Mouse (Mus musculus): Measurements from ENCODE around the gene Gm5105.

Gene Gm5105

DNA sequence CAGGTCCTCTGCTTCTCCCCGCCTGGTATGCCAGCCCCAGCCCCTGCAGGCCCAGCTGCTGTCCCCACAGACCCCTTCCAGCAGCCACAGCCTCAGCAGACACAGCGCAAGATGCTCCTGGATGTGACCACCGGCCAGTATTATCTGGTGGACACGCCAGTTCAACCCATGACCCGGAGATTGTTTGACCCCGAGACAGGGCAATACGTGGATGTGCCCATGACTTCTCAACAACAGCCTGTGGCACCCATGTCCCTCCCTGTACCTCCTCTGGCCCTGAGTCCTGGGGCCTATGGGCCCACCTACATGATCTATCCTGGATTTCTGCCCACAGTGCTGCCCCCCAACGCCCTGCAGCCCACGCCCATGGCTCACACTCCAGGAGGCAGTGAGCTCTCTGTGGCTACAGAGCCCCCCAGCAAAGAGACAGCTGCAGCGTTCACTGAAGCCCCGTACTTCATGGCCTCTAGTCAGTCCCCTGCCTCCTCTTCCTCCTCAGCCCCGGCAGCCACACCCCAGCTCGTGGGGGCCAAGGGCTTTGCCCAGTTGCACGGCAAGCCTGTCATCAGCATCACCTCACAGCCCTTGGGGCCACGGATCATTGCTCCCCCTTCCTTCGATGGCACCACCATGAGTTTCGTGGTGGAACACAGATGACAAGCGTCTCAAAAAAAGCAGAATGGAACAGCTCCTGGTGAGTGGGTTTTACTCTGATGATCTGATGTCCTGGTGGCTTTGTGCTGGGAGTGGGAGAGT is 2.7 kb upstream of the Gm5105 start:
- DNase-seq (ENCODE audit: low spot score in 2 of 2): no peak

DNA sequence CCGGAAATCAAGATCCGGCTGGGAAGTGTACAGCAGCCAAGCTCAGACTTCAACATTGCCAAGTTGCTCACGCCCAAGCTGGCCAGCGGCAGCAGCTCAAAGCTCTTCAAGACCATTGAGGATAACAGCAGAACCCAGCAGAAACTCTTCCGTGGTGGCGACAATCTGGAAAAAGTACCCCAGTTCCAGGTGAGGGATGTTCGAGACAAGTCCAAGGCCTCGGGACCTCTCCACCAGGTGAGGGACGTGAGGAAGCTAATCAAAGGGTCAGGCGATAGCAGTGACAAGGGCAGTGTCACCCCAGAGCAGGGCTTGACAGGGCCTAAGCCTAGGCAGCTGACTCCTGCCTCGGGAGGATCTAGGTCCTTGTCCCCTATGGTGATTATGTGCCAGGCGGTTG is 915 bp upstream of the Gm5105 start:
- no peak for DNase-seq (ENCODE audit: low spot score in 2 of 2)

GRCm38 (mm10) chr3:138066348-138066856 is 786 bp downstream of the Gm5105 start:
- no peak for DNase-seq (ENCODE audit: low spot score in 2 of 2)

- no peak for DNase-seq (ENCODE audit: low spot score in 2 of 2)
Measured at GRCm38 (mm10) chr3:138065930-138066329, 1.3 kb downstream of the Gm5105 start.

DNA sequence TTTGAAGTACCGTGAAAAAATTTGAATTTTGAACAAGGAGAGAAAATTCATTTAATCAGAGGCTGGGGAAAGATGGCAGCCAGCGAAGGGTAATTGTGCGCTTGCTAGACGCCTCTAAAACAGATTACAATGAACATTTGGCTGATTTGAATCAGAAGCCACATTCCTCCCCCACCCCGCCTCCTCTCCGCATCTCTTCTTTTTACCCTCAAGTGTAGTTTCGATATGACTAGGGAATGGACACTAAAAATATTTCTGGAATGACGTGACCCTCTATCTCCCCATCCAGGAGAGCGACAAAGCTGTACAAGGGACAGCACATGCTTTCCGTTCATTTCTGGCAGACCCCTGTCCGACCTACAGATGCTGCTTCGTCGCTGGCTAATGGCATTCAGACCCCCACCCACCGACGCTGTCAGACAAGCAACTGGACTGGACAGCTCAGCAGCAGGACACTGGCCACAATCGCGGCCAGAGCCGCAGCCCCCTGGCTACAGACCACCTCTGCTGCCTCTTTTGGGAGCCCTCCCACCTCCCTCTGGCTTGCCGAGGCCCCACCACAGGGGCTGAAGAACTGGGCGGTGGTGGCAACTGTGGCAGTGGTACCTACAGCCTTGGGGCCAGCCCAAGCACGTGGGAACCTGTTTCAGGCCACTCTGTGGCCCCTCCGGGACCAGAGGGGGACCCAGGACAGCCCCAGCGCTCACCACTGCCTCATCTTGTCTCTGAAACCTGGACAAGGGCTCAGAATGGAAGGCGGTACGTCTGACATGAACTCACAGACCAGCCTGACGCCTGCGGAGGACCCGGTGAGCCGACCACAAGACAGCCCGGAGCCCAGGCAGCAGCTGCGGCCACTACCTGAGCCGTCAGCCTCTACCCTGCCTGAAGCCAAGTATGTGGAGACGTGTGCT is 2.2 kb downstream of the Gm5105 start, which contains the start of gene 1110002E22Rik:
Gene 1110002E22Rik, plus strand, starts transcription at position 321 of the 914 bp plus-strand sequence.
- DNase-seq (ENCODE audit: low spot score in 2 of 2): no peak

- no peak for DNase-seq (ENCODE audit: low spot score in 2 of 2)
Measured at GRCm38 (mm10) chr3:138063731-138064329, 3.4 kb downstream of the Gm5105 start.

GRCm38 (mm10) chr3:138062673-138063072 is 4.5 kb downstream of the Gm5105 start:
- DNase-seq (ENCODE audit: low spot score in 2 of 2): no peak

DNA sequence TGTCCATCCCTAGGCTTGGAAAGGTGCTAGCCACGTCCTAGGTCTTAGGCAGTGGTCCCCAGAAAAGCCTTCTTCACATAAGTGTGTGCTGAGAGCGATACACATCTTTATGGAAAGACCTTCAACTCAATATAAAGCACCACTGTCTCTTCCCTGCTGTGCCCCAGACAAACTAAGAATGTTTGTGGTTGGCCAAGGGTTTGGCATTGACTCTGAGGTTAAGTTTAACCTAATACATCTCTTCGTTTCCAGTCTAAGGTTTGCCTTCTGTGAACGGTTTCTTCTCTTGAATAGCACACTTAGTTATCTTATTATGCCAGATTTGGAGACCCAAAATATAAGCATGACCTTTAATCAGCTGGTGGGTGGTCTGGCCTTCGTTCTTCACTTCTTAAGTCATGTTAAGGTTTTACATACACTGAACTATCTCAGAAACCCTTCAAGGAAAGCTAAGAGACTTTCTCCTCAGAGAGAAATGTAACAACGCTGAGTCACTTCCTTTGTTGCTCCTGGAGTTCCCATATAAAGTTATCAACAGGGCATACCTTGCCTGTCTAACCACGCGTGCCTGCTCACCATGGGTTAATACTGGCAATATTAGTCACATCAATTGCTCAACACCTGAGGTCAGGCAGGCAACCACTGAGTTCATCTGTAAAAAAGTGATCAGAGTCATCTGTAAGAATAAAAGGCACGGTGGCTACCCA is 5.8 kb downstream of the Gm5105 start:
- peak in 1 of 2 experiments; percentile 30 for DNase-seq (ENCODE audit: low spot score in 2 of 2)

GRCm38 (mm10) chr3:138060429-138060828 is 6.8 kb downstream of the Gm5105 start:
- no peak for DNase-seq (ENCODE audit: low spot score in 2 of 2)

GRCm38 (mm10) chr3:138058226-138058625 is 9.0 kb downstream of the Gm5105 start:
- no peak for DNase-seq (ENCODE audit: low spot score in 2 of 2)

DNA sequence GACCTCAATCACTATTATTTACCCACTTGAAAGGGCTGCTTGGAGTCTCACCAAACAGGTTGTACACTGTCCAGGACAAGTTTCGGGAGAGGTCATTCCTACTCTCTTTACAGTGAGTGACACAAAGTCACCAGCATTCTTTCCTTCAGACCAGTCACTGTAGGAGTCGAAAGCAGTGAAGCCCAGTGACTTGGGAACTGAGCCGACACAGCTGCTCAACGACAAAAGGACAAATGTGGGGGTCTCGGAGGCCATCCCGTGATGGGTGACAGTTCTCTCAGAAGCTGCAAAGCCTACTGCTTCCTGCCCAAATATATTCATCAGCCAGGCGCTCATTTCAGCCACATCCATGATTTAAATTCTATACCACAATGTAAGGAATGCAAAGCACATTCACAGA is 10.2 kb downstream of the Gm5105 start:
- DNase-seq (ENCODE audit: low spot score in 2 of 2): no peak

GRCm38 (mm10) chr3:138053969-138054368 is 13.2 kb downstream of the Gm5105 start:
- DNase-seq (ENCODE audit: low spot score in 2 of 2): no peak

DNA sequence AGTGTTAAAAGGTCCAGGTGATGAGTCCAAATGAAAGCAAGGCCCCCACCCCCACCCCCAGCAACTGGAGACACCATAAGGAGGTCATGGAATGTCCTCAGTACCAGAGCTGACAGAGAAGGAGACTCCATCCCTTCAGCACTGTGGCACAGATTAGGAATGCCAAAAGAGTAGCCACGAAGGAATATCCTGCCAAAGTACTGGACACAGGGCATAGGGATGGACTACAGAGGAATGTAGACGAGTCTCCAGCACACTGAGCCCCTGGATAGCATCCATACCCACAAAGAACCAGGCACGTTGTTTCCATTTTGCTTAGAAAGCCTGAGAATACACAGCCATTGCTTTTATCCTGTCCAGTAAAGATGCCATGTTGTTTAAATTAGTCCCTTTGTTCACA is 15.8 kb downstream of the Gm5105 start:
- DNase-seq (ENCODE audit: low spot score in 2 of 2): no peak

DNA sequence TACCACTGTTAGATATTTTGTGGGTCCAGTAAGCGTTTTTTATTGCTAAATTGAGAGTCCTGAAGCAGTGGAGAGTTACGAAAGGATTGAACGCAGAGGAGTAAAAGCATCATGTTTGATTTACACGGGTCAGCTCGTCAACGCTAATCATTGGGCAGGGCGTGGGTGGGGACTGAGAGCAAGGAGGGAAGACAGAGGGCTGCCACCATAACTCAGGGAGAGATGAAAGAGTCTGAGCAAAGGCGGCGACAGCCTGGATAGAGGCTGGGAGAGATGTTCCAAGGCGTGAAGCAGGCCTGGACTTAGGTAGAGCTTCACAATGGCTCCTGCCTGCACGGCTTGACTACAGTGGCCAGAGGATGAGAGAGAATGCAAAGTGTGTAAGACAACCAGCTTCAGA is 16.4 kb downstream of the Gm5105 start:
- no peak for DNase-seq (ENCODE audit: low spot score in 2 of 2)

- no peak for DNase-seq (ENCODE audit: low spot score in 2 of 2)
Measured at GRCm38 (mm10) chr3:138049555-138049954, 17.6 kb downstream of the Gm5105 start.

GRCm38 (mm10) chr3:138043316-138043715 is 23.9 kb downstream of the Gm5105 start:
- no peak for DNase-seq (ENCODE audit: low spot score in 2 of 2)

GRCm38 (mm10) chr3:138041591-138042301 is 25.4 kb downstream of the Gm5105 start:
- no peak for DNase-seq (ENCODE audit: low spot score in 2 of 2)

- DNase-seq (ENCODE audit: low spot score in 2 of 2): no peak
Measured at GRCm38 (mm10) chr3:138040938-138041337, 26.2 kb downstream of the Gm5105 start.

DNA sequence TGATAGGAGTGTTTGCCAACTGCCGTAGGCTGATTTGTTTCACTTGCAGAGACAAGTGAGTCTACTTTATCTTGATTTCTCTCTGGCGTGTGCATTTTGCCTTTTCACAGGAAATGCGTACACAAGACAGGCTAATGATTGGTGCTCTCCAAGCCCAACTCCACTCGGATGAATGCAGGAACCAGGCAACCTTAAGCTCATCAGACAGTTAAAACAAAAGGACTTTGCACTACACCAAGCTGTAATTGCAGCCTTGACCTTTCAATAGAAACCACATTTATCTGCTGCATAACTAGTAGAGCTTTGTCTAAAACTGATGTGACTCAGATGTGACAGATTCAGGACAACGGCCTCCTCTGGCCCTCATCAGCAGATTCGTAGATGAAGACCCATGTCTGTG is 33.2 kb downstream of the Gm5105 start:
- no peak for DNase-seq (ENCODE audit: low spot score in 2 of 2)

DNA sequence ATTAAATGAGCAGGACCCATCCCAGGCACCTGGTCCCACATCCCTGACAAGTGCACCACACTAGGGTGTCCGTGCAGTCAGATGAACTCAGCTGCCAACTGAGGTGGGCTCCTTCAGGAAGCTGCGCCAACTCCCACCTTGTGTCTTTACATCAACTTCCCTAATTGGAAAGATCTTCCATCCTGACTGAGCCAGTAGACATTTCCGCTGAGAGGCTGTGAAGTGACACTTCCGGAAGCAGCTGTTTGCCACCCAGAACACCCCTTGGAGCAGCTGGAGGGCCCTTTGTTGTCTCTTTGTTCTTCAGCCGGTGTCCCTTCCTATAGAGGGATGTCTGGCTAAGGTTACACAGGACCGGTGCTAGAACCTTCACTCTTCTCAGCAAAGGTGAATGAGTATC is 36.6 kb downstream of the Gm5105 start:
- no peak for DNase-seq (ENCODE audit: low spot score in 2 of 2)

DNA sequence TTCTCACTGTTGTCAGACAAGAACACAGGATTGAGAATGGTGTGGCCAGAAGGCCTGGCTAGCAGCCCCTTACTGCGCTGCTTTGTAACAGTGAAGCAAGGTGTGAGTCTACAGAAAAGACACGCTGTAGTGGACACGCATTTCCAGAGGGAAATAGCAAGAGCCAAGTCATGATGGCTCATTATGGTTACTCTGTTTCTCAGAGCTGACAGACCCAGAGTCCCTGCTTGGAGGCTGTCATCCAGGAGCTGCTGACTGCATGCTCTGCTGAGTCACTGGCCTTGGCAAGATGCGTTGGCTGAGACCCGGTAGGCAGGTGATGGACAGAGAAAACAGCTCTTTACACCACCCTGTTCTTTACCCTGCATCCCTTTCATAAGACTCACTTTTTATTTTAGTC is 37.8 kb downstream of the Gm5105 start:
- DNase-seq (ENCODE audit: low spot score in 2 of 2): no peak

Measured in urinary bladder, adult 18-20 months (tissue).